Mouse (Mus musculus) bone marrow, adult 2 months (tissue): ENCODE measurements around the gene Megf6.

Experiments used
- CTCF ChIP-seq: fragments of 200-500 bp; IDR thresholded peaks from 2 replicates; pipeline ENCODE4 v1.5.1; 2011; ENCODE audit warnings: low read length, control low read depth; ENCODE audit not compliant: control insufficient read depth, insufficient read depth
- POLR2A ChIP-seq: fragments of 200-500 bp; IDR thresholded peaks from 2 replicates; pipeline ENCODE4 v1.6.1; 2011; ENCODE audit warnings: low read depth, mild to moderate bottlenecking, control low read depth, low read length, borderline replicate concordance; ENCODE audit not compliant: control insufficient read depth

- TF ChIP-seq CTCF = no peak
- peak; percentile 63; the same call in 1 of the 2 replicates for TF ChIP-seq POLR2A
Observed at GRCm38 (mm10) chr4:154142211-154143040, 28.1 kb upstream of the Megf6 start, which contains the start of gene Wrap73.
